Mouse (Mus musculus): ENCODE measurements around the gene Cdc16. TPM values are rescaled to one million over a fixed set of nuclear protein-coding genes. Genes with fewer than 3 reads are reported as not detected.
A peak's percentile ranks its signal among the peaks of the same experiment; 100 is the strongest.
"Not testable (repeated sequence)": the region's sequence is repeated elsewhere in the genome, so short reads cannot be mapped to it uniquely, and the experiment has no call there.

Gene Cdc16
- total RNA-seq (2021) = 10 to 100 TPM; 70.1 to 76.1 TPM

GRCm38 (mm10) chr8:13756982-13757804 lies at the start of gene Cdc16:
Gene Cdc16, plus strand, starts transcription at chr8:13757676.
- DNase-seq = peak; percentile 94
- intact Hi-C loops (cut with DNase I) = no loop called here

DNA sequence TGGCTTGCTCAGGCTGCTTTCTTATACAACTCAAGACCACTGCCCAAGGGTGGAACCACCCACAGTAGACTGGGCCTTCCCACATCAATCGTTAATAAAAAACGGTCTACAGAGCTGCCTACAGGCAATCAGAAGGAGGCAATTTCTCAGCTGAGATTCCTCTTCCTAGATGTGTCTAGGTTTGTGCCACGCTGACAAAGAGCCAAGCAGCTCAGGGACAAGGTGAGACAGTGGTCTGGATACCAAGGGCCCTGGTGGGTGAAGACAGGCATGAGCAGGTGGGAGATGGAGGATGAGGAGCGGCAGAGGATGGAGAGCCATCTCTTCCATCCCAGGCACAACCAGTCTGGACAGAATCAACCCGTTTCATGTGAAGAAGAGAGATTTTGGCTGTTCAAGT lies 49.0 kb upstream of the Cdc16 start:
- intact Hi-C loops (cut with DNase I) = no loop called here
- no peak for DNase-seq

DNA sequence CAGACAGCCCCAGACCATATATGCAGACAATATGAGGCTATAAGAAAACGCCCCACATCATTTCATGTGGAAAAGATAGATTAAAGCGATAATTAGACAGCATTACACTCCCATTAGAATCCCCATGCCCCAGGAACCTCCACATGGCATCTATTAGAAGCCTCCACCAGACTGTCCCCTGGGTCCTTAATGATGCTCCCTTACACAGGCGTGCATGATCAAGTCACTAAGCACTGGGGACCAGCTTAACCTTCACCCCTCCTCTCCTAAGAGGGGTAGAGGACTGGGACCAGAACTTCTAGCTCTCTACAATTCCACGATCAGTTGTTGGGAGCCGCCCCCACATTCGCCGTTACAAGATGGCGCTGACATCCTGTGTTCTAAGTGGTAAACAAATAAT lies 38.5 kb upstream of the Cdc16 start:
- intact Hi-C loops (cut with DNase I) = no loop called here
- no peak for DNase-seq

DNA sequence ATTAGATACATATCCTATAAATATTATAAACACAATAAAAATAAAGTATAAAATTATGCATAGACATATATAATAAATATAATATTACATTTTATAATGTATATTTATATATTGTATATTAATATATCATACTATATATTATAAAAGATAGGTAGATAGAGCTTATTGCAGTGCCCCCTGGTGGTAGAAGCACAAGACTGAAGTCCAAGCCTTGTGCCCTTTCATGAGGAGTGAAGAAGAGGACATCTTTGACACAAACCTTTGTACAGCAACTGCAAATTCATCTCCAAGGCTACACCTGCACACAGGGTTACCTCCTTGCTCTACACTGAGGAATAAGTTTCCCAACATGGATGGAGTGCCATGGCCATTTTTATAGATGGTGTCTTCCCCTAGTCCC lies 31.8 kb upstream of the Cdc16 start:
- peak; percentile 47 for DNase-seq
- intact Hi-C loops (cut with DNase I) = no loop called here

DNA sequence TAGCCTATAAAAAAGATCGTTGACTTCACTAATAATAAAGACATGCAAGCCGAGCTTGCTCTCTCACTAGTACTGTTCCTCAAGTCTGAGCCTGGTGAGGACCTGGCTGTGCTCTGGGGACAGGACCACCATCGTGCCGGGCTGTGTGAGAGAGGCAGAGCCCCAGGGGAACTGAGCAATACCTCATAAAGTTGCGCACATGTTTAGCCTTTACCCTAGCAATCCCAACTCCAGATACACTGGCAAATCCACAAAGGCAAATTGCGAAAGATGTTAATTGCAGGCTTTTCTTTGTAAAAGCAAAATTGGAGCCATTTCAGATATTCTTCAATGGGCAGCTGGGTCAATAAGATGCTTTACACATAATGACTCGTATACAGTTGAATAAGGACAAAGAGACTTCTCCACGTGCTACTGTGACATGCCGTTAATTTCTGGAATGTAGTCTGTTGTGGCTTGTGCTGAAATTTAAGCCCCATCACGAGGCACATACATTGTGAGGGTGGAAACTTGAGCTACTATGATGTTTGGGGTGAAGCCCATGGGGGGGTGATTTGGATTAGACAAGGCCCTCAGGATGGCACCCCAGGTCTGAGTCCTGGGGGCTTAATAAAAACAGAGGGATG lies 29.9 kb upstream of the Cdc16 start:
- intact Hi-C loops (cut with DNase I) = no loop called here
- no peak for DNase-seq

GRCm38 (mm10) chr8:13740323-13740770 lies 17.1 kb upstream of the Cdc16 start:
- peak; percentile 27 for DNase-seq
- intact Hi-C loops (cut with DNase I) = no loop called here

DNA sequence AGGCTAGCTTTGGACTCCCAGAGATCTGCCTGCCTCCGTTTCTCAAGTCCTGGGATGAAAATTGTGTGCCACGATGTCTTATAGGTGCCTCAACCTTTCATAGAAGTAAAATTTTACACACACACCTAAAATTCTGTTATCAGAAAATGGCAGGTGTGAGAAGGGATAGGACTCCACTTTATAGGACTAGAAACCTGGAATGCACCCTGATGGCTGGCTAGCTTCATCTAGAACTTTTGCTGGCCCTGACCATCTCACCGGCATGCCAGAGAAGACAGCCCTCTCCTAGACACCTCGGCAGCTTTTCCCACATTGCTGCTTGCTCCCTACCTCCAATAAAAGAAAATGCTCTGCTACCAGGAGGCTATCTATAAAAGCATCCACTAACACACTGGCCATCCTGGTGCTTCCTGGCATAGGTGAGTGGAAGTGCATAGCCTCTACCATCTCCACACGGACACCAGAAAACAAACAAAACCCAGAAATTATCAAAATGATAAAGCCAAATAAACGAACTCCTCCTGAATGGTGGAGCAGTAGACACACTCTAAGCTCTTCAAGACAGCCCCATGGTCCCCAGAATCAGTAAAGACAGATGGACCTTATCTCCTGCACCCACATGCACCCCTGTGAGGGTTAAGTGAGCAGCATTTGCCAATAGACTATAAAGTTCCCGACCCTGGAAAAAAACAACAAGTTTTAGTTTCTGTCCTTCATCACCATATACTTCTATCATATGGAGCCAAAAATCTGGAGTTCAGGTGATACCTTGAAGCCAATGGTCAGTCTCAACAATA lies 16.5 kb upstream of the Cdc16 start:
- no peak for DNase-seq
- intact Hi-C loops (cut with DNase I) = no loop called here

- DNase-seq; intact Hi-C loops (cut with DNase I): not testable (repeated sequence)
Measured at GRCm38 (mm10) chr8:13746212-13746611, 11.3 kb upstream of the Cdc16 start.

DNA sequence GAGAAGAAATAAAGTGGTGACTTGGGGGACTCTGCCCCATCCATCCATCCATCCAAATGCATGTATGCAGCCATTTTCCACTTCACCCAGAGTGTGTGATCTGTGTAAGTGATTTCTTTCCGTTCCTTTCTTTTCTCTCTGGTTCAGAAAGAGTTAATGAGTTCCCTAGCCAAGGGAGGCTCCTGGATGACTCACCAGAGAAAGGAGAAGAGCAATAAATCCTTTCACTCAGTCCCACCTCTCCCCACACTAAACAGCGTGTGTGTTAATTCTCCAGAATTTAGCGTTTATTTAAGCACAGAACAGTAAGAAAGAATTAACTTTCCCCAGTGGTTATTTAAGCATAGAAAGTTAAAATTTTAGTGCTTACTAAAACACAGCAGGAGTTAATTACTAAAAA lies 9.8 kb upstream of the Cdc16 start:
- no peak for DNase-seq
- intact Hi-C loops (cut with DNase I) = no loop called here

- peak; percentile 86 for DNase-seq
- intact Hi-C loops (cut with DNase I) = loop anchor here (5.0 kb wide), 2 partner anchors 201 to 341 kb away; no protein-coding TSS in a partner anchor
Measured at GRCm38 (mm10) chr8:13753680-13754079, 3.8 kb upstream of the Cdc16 start.

DNA sequence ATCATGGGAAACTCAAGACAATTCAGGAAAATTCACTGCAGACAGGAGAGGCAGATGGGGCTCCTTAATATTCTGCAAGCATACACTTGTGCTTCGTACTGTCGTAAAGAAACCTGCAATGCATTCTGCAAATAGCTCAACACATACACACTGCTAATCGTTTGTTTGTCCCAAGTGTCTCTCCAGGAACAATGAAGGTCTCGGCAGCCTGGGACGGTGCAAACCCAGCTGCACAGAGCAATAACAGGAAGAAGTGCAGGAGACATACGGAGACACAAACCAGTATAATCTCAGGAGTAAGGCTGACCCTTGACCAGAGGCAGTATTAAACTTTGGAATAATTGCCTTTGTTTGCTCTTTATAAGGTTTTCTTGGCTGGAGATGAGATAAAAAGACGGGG lies 996 bp upstream of the Cdc16 start:
- DNase-seq = no peak
- intact Hi-C loops (cut with DNase I) = no loop called here

GRCm38 (mm10) chr8:13757805-13758727 lies 590 bp downstream of the Cdc16 start:
- intact Hi-C loops (cut with DNase I) = no loop called here
- DNase-seq = peak; percentile 36

DNA sequence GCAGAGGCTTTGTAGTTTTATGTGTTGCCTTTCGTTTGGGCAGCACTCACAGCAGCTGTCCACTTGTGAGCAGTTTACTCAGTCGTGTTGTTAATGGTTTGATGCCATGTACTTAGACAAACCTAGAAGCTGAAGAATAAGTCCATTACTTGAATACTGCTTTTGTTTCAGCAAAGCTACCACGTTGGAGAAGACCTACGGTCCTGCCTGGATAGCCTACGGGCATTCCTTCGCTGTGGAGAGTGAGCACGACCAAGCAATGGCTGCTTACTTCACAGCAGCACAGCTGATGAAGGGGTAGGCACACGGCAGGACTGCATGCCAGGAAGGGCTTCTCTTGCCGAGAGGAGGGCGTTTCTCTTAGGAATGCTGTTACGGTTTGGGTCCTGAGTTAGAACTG lies 11.7 kb downstream of the Cdc16 start:
- no peak for DNase-seq
- intact Hi-C loops (cut with DNase I) = loop anchor here (10.0 kb wide), 2 partner anchors 294 to 634 kb away; no protein-coding TSS in a partner anchor

DNA sequence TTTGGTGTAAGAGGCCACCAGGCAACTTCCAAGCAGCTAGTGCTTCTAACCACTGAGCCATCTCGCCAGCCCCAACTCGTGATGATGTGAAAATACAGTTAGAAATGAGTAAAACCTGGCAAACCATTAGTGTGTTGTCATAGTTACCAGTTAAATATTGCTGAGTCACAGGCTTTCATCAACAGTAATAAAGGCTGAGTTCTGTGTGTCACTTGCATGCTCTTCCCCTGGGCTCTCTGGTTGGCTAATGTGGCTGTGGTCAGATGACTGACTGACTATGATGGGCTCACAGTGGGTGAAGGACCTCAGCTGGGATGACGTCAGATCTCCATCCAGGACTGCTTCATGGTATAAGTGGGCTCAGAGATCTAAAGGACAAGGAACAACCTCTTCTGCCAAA lies 23.1 kb downstream of the Cdc16 start:
- no peak for DNase-seq
- intact Hi-C loops (cut with DNase I) = no loop called here

DNA sequence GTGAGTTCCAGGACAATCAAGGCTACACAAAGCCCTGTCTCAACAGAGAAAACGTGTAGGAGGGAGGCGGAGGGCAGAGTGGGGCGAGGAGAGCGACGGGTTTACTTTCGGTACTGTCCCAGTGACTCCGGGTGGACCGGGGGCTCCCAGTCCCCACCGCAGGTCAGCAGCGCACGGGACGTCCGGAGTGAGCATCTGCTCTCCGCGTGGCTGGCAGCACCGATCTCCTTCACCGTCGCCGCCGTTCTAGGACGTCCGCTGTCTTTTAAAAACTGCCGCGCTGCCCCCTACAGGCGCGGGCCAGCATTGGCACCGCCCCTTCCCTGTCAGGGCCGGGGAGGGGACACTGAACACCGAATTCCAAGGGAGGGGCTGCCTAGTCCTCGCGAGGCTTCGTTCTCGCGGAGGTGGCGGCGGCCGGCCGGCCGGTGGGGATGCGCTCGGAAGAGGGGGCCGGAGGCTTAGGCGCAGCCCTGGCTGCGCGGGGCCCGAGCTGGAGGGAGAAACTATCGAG lies 27.8 kb downstream of the Cdc16 start, which contains the start of gene Upf3a:
TSS of gene Upf3a (plus strand) at position 366 of the 514 bp plus-strand sequence.
- intact Hi-C loops (cut with DNase I) = no loop called here
- peak; percentile 94 for DNase-seq

- peak; percentile 99 for DNase-seq
- intact Hi-C loops (cut with DNase I) = no loop called here
Measured at GRCm38 (mm10) chr8:13785764-13786299, 28.4 kb downstream of the Cdc16 start.

GRCm38 (mm10) chr8:13789606-13790005 lies 32.1 kb downstream of the Cdc16 start:
- intact Hi-C loops (cut with DNase I) = no loop called here
- DNase-seq = no peak

DNA sequence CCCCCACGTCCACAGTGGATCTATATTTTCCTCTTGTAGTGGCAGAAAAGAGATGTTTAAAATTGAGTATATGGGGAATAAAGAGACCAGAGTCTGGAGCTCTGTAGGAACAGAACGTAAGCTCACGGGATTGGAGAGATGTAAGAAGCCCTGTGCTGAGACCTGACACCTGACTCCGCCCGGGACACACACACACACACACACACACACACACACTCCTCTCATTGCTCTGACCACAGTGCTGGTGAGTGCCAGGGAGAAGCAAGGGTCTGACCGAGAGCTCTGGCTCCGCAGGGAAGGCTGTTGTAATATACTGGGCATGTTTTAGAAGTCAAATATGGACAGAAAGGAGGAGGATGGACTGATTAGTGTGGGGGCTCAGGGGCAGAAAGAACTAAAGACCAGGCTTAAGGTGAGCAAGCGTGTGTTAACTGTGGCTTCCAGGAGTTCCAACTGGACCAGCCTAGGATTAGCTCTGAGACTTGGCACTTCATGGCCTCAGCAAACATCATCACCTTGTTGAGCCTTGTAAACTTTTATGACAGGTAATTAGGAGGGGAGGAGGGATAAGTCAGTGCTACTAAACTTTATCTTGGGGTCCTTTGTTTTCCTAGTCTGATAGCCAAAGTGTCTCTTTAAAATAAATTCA lies 35.7 kb downstream of the Cdc16 start:
- no peak for DNase-seq
- intact Hi-C loops (cut with DNase I) = no loop called here

GRCm38 (mm10) chr8:13793746-13794101 lies 36.2 kb downstream of the Cdc16 start:
- intact Hi-C loops (cut with DNase I) = no loop called here
- no peak for DNase-seq

All from left cerebral cortex, postnatal 4 days (tissue).